Mouse (Mus musculus) stomach, embryonic 16.5 days (tissue): ENCODE results near the gene Arl6ip4. TPM values are rescaled to one million over a fixed set of nuclear protein-coding genes. Genes with fewer than 3 reads are reported as not detected.

Source experiments
- polyA plus RNA-seq: library from polyadenylated mRNA; unstranded; fragments of >200 nt; fragmentation: Nextera tagmentation; extraction: Ambion mirVana; gene quantifications from 2 replicates; pipeline ENCODE4 v1.2.1, GENCODE M21; 2015

The Arl6ip4 gene
- polyA plus RNA-seq, 1 experiment from 2014 or later: 81.6 TPM

Other genes starting within 250 kb of the Arl6ip4 start
- gene Hcar1, start 236.1 kb upstream of the Arl6ip4 start, polyA plus RNA-seq: 6.1 and 6.3 TPM in 2 replicates
- 117 and 132 TPM in 2 replicates for gene Denr, start 208.9 kb upstream of the Arl6ip4 start, polyA plus RNA-seq
- 1.8 and 3.2 TPM in 2 replicates for gene Gm43518, start 188.7 kb upstream of the Arl6ip4 start, polyA plus RNA-seq
- gene Ccdc62, start 185.4 kb upstream of the Arl6ip4 start, polyA plus RNA-seq: 4.8 and 6.8 TPM in 2 replicates
- 31.2 and 35.2 TPM in 2 replicates for gene Hip1r, start 142.5 kb upstream of the Arl6ip4 start, polyA plus RNA-seq
- 39.6 and 44.4 TPM in 2 replicates for gene Vps37b, start 83.8 kb upstream of the Arl6ip4 start, polyA plus RNA-seq
- 3.2 and 3.7 TPM in 2 replicates for gene Abcb9, start 20.3 kb upstream of the Arl6ip4 start, polyA plus RNA-seq
- 27.7 and 30.2 TPM in 2 replicates for gene Ogfod2, start 3.8 kb upstream of the Arl6ip4 start, polyA plus RNA-seq
- gene Pitpnm2, start 133.7 kb downstream of the Arl6ip4 start, polyA plus RNA-seq: 2.4 and 2.6 TPM in 2 replicates
- 7.7 and 8.5 TPM in 2 replicates for gene Mphosph9, start 211.9 kb downstream of the Arl6ip4 start, polyA plus RNA-seq
- 13.3 and 16.1 TPM in 2 replicates for gene 2810006K23Rik, start 212.0 kb downstream of the Arl6ip4 start, polyA plus RNA-seq
- 18.6 and 22.0 TPM in 2 replicates for gene Cdk2ap1, start 247.0 kb downstream of the Arl6ip4 start, polyA plus RNA-seq